Mouse (Mus musculus) liver, adult 2 months (tissue): ENCODE measurements around the gene Ctla4.

Experiments
- CTCF ChIP-seq: fragments of 200-500 bp; IDR thresholded peaks from 2 replicates; pipeline ENCODE4 v1.5.1; 2011; ENCODE audit warnings: low read depth, low read length, control low read depth
- POLR2A ChIP-seq: fragments of 200-500 bp; IDR thresholded peaks from 2 replicates; pipeline ENCODE4 v1.6.1; 2011; ENCODE audit warnings: low read length, control low read depth; ENCODE audit not compliant: insufficient read depth; ENCODE audit errors: extremely low read depth

DNA sequence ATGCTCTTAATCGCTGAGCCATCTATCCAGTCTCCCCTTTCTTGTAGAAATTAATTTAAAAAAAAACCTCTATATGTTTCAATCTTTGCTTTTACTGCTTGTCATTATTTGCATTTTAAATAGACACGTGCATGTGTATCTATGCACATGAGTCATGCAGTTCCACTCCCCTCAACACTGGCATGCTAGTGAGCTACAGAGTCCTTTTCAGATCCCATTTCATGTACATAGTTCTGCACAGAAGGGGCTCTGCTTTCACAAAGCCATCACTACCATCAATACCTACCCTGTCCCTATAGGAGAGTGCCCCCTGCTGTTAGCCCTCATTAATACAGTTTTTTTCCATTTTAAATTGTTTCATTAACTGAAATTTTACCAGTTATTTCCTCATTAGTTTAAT is 68.0 kb downstream of the Ctla4 start:
- TF ChIP-seq CTCF, result no peak
- TF ChIP-seq POLR2A, result no peak
